Mouse (Mus musculus): ENCODE measurements at regions not wholly inside any gene's neighbourhood (a gene's known extent, or its start where the extent isn't known, plus 50 kb on each side); places are given as distances from the start of the nearest gene placed in this dataset.

DNA sequence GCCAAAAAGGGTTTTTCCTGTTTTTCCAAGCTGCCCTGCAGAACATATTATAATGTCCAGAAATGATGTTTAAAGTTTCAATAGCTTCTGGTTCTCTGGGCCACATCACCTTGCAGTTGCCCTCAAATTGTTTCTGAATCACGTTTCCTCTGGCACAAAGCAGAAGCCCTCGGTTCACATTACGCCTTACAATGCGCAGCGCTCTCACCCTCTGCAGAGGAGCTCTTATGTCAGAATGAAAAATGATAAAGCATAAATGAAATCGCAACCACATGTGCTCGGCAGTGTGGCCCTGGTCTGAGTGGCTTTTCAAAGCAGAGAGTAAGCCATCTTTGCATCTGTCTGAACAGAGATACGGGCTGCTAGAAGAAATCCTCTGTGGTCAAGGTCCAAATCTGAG, 334.3 kb upstream of the Nt5c1b start:
- no peaks in the 10 kb centered on the region for H3K27me3 ChIP-seq
- no peaks in the 10 kb centered on the region for H3K36me3 ChIP-seq (replicated peaks)
- no peak overlapping the region for H3K27ac ChIP-seq
- 87% methylated on average over 8 of the region's 8 CpGs for WGBS
- no peak overlapping the region for H3K4me2 ChIP-seq
- H3K9me3 ChIP-seq, result no peaks in the 10 kb centered on the region
- ATAC-seq (ENCODE audit: low FRiP score), result no peak
- H3K4me1 ChIP-seq, result no peaks in the 10 kb centered on the region
- no peak overlapping the region for H3K4me3 ChIP-seq (replicated peaks)
- no peak overlapping the region for H3K9ac ChIP-seq

DNA sequence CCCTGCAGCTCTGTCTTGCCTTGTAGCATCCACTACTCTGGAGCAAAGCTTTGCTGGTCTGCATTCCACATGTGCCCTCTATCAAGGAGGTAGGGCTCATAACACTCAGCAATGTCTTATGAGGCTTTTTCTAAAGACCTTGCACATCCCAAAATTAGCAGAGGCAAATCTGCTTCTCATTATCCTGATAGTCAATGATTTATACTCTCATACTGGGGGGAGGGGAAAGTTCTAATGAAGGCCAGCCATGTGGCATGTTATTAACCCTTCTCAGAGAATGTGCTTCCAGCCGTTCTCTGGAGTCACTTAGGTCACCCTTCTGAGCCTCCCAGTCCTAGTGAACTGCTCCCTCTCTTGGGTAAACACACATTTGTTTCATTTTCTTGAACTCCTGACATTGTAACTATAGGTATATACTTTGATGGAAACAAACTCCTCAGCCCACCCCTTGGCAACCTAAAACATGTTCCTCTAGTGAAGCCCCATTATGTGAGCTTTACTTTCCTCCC, 307.7 kb upstream of the Nt5c1b start:
- Histone ChIP-seq H3K36me3 (replicated peaks) (no peaks in the 10 kb centered on the region), H3K4me3 (replicated peaks) (no peak overlapping the region), H3K27me3 (no peaks in the 10 kb centered on the region), H3K4me2 (no peak overlapping the region), H3K9me3 (no peaks in the 10 kb centered on the region), H3K27ac (no peak overlapping the region), H3K4me1 (no peaks in the 10 kb centered on the region), H3K9ac (no peak overlapping the region)
- no peak for ATAC-seq (ENCODE audit: low FRiP score)
- 52% methylated on average over 1 of the region's 1 CpGs for WGBS

DNA sequence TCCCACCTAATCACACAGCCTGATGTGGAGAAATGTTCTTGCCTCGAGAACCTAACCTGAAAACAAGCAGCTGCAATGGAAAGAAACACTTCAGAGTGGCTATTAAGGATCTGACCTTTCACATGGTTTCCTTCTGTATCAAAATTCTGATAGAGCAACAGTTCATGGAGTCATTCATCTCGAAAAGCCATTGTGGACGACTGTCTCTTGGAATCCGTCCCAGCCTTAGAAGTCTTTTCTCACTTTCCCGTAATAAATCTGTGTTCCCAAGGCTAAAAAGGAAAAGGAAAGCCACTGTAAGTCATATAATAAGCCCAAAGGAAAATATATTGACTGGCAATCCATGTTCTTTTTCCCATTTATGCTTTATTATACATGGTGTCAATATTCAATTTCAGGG, 291.4 kb upstream of the Nt5c1b start:
- Histone ChIP-seq H3K4me2 (no peak overlapping the region), H3K27ac (no peak overlapping the region), H3K4me1 (no peaks in the 10 kb centered on the region), H3K36me3 (replicated peaks) (no peaks in the 10 kb centered on the region), H3K4me3 (replicated peaks) (no peak overlapping the region), H3K9me3 (no peaks in the 10 kb centered on the region), H3K27me3 (no peaks in the 10 kb centered on the region), H3K9ac (no peak overlapping the region)
- 81% methylated on average over 5 of the region's 5 CpGs for WGBS
- no peak for ATAC-seq (ENCODE audit: low FRiP score)

DNA sequence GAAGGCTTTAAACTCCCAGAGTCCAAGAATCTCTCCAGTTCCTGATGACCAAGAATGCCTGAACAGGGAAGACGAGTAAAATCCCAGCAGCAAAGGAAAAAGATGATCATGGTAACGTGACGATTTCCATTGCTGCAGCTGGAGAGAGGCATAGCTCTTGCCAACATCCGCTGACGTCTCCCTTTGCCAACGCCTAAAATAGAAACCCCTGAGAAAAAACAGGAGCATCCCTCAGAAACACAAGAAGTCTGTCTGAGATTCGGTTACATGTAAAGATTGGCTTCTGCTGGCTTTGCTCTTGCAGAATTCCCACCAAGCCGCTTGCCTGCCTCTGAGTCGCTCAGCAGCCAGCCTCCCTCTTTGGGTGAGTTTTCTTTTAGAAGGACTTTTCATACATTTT, 290.3 kb upstream of the Nt5c1b start:
- 92% methylated on average over 9 of the region's 9 CpGs for WGBS

DNA sequence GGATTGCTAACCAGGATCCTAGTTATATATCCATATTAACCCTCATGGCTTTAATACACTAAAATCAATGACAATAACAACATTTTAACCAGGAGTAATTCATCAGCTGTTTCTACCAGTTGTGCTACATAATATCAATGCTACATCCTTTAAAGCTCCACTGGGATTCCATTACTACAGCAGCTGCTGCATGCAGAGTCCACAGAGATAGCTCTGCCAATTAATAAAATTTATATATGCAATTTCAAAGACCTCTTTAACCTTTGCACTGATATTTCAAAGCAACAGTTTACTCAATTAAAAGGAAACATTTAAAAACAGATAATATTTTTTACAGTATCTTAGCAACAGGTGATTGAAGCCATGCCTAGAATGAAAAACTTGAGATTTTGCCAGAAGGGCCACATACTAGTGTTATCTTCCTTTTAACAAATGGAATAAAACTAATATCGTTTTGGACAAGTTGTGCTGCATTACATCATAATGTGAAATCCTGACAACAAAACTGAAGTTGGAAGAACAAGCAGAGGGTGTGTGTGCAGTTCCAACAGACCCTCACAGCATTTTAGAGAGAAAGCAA, 256.8 kb upstream of the Nt5c1b start:
- WGBS, result 88% methylated on average over 1 of the region's 1 CpGs
- H3K4me1 ChIP-seq, result no peaks in the 10 kb centered on the region
- no peak overlapping the region for H3K9ac ChIP-seq
- no peak for ATAC-seq (ENCODE audit: low FRiP score)
- no peak overlapping the region for H3K27ac ChIP-seq
- no peaks in the 10 kb centered on the region for H3K36me3 ChIP-seq (replicated peaks)
- H3K27me3 ChIP-seq, result no peaks in the 10 kb centered on the region
- H3K4me2 ChIP-seq, result no peak overlapping the region
- no peak overlapping the region for H3K4me3 ChIP-seq (replicated peaks)
- H3K9me3 ChIP-seq, result no peaks in the 10 kb centered on the region

More for the DNA sequence above, 290.3 kb upstream of the Nt5c1b start:
- H3K27ac ChIP-seq, result no peak overlapping the region
- no peaks in the 10 kb centered on the region for H3K9me3 ChIP-seq
- no peak overlapping the region for H3K9ac ChIP-seq
- H3K4me1 ChIP-seq, result no peaks in the 10 kb centered on the region
- H3K27me3 ChIP-seq, result no peaks in the 10 kb centered on the region
- no peaks in the 10 kb centered on the region for H3K36me3 ChIP-seq (replicated peaks)
- ATAC-seq (ENCODE audit: low FRiP score), result no peak
- no peak overlapping the region for H3K4me3 ChIP-seq (replicated peaks)
- no peak overlapping the region for H3K4me2 ChIP-seq

DNA sequence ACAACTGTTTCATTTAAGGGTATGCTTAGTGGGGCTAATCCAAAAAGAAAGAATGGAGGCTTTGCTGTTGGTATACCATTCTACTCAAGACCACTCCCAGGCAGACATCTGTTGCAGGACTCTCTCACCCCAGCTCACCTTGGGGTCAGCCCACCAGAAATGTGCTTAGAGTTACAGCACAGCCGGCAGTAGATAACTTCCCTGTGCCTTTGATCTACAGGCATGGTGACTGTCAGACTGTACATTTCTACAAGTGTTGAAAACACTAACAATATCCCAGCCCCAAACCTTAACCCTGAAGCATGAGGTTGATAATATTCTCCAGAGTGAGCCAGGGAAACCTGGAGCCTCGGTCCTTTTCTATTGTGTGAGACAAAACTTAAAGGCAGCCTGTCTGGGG, 247.7 kb upstream of the Nt5c1b start:
- Histone ChIP-seq H3K9ac (no peak overlapping the region), H3K27ac (no peak overlapping the region), H3K9me3 (no peaks in the 10 kb centered on the region), H3K27me3 (no peaks in the 10 kb centered on the region), H3K4me2 (no peak overlapping the region), H3K36me3 (replicated peaks) (no peaks in the 10 kb centered on the region), H3K4me3 (replicated peaks) (no peak overlapping the region), H3K4me1 (no peaks in the 10 kb centered on the region)
- WGBS, result 81% methylated on average over 2 of the region's 2 CpGs
- ATAC-seq (ENCODE audit: low FRiP score), result no peak

DNA sequence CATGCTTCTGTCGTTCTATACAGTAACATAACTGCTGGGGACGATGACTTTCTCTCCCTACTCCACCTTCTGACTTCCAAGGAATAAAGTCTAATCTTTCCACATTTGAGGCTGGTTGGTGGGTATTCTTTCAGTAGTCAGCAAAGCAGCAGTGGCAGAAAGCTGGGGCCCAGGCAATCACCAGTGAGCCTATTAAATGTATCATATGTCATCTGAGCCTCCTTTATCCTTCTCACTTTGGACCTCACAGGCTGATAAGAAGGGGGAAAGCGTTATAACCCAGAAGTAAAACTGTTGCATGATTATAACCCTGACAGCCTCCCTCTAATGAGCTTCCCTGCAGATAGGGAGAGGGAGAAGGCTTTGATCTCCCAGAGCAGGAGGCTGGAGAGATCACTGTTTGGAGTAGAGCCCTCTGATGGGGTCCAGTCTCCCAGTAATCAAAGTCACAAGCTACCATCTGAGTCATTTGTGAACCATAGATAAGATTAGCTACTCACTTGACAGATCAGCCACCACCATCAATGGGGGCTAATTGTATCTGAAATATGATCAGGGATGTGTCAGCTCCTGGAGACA, 241.7 kb upstream of the Nt5c1b start:
- H3K36me3 ChIP-seq (replicated peaks), result no peaks in the 10 kb centered on the region
- H3K9me3 ChIP-seq, result no peaks in the 10 kb centered on the region
- 51% methylated on average over 3 of the region's 3 CpGs for WGBS
- H3K4me2 ChIP-seq, result no peak overlapping the region
- no peaks in the 10 kb centered on the region for H3K27me3 ChIP-seq
- H3K27ac ChIP-seq, result no peak overlapping the region
- H3K4me3 ChIP-seq (replicated peaks), result no peak overlapping the region
- ATAC-seq (ENCODE audit: low FRiP score), result no peak
- no peaks in the 10 kb centered on the region for H3K4me1 ChIP-seq
- no peak overlapping the region for H3K9ac ChIP-seq

DNA sequence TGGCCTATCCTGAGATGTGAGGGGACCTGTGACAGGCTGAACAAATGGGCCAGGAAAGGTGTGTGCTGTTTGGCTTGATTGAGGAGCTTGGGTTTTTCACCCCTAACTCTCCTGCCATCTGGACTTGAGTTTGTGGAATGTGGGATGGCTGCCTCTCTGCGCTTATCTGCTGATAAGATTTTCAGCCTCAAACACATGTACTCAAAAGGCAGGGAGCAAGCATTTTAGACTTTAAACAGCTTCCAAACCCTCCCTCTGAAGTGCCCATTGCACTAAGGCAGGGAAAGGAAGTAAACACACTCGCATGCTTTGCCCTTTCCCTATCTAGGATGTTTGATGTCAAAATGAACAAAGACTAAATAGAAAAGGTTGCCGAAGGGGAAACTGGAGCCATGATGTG, 235.6 kb upstream of the Nt5c1b start:
- no peak overlapping the region for H3K4me2 ChIP-seq
- WGBS, result 69% methylated on average over 3 of the region's 3 CpGs
- no peak for ATAC-seq (ENCODE audit: low FRiP score)

DNA sequence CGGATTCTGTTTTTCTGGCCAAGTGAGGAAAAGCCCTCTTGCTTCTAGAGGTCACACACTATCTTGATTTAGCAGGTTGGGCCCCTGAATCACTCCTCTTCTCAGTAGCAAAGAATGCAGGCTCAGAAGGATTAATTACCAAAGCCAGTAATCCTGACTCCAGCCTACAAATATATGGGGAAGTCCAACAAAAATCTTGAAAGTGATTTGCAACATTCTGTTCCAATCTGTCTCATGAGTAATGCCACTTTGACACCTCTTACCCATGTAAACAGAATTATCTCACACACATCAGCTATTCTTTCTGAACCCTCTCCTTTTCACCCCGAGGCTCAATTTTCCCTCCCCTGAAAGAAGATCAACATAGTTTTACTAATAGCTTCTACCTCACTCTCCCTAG, 233.9 kb upstream of the Nt5c1b start:
- no peak overlapping the region for H3K27ac ChIP-seq
- no peak overlapping the region for H3K4me3 ChIP-seq (replicated peaks)
- no peaks in the 10 kb centered on the region for H3K4me1 ChIP-seq
- H3K36me3 ChIP-seq (replicated peaks), result no peaks in the 10 kb centered on the region
- H3K9me3 ChIP-seq, result no peaks in the 10 kb centered on the region
- no peak overlapping the region for H3K9ac ChIP-seq
- no peak for ATAC-seq (ENCODE audit: low FRiP score)
- WGBS, result 58% methylated on average over 2 of the region's 2 CpGs
- H3K4me2 ChIP-seq, result no peak overlapping the region
- H3K27me3 ChIP-seq, result no peaks in the 10 kb centered on the region

More for the DNA sequence above, 235.6 kb upstream of the Nt5c1b start:
- Histone ChIP-seq H3K27me3 (no peaks in the 10 kb centered on the region), H3K4me3 (replicated peaks) (no peak overlapping the region), H3K36me3 (replicated peaks) (no peaks in the 10 kb centered on the region), H3K9ac (no peak overlapping the region), H3K4me1 (no peaks in the 10 kb centered on the region), H3K27ac (no peak overlapping the region), H3K9me3 (no peaks in the 10 kb centered on the region)

DNA sequence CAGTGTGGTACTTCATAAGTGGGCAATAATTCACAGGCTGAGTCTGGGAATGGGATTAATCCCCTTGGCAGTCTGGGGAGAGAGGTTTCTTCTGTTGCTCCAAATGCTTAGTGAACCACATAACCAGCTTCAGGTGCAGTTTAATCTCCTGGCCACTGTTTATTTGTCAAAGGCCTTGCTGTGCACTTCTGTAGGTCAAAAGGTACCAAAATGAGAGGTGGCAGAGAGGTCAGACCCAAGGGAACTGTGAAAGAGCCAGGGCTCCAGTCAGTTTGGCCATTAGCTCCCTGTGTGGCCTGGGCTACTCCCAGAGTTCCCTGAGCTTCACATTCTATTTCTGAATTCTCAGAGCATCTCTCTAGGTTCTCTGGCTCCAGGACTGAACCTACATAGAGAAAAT, 229.6 kb upstream of the Nt5c1b start:
- Histone ChIP-seq H3K36me3 (replicated peaks) (no peaks in the 10 kb centered on the region), H3K4me3 (replicated peaks) (no peak overlapping the region), H3K9me3 (no peaks in the 10 kb centered on the region), H3K4me2 (no peak overlapping the region), H3K27me3 (no peaks in the 10 kb centered on the region), H3K4me1 (no peaks in the 10 kb centered on the region), H3K27ac (no peak overlapping the region), H3K9ac (no peak overlapping the region)
- no peak for ATAC-seq (ENCODE audit: low FRiP score)

DNA sequence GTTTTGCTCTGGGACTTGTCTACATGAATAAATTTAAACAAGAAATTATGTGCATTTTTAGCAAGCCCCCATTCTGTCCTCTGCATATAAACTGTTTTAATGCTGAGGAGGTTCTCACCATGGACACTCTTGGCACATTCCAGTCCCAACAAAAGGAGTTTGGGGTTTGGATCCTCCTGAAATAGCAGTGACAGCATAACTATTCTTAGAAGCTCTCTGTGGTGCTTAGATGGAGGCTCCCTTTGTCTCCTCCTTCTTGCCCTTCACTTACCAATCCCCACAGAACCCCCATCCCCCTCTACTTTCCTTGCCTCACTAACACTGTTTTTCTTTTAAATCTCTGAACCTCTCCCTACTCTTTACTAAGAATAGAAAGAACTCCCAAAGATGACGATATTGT, 208.9 kb upstream of the Nt5c1b start:
- Histone ChIP-seq H3K4me2 (no peak overlapping the region), H3K9me3 (no peaks in the 10 kb centered on the region), H3K9ac (no peak overlapping the region), H3K4me1 (no peaks in the 10 kb centered on the region), H3K4me3 (replicated peaks) (no peak overlapping the region), H3K27me3 (no peaks in the 10 kb centered on the region), H3K27ac (no peak overlapping the region), H3K36me3 (replicated peaks) (no peaks in the 10 kb centered on the region)
- WGBS, result 94% methylated on average over 1 of the region's 1 CpGs
- no peak for ATAC-seq (ENCODE audit: low FRiP score)

DNA sequence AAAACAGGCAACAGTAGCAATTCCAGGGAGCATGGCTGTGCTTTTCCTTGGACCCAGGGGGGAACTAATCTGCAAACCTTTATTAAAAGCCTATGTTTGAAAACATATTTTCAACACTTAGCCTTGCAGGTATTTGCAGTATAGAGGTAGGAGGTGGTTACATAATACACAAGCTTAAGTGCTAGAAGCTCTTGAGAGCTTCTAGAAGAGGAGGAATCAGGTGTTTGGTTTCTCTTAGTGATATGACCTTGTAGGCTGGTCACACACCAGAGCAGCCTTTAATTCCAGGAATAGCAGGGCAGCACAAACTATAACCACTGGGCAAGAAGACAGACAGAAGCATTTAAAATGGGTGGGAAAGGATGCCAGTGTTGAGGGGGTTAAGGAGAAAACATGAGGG, 201.7 kb upstream of the Nt5c1b start:
- no peak overlapping the region for H3K9ac ChIP-seq
- H3K4me1 ChIP-seq, result no peaks in the 10 kb centered on the region
- ATAC-seq (ENCODE audit: low FRiP score), result no peak
- H3K4me2 ChIP-seq, result no peak overlapping the region
- H3K27ac ChIP-seq, result no peak overlapping the region
- H3K9me3 ChIP-seq, result no peaks in the 10 kb centered on the region
- H3K36me3 ChIP-seq (replicated peaks), result no peaks in the 10 kb centered on the region
- H3K4me3 ChIP-seq (replicated peaks), result no peak overlapping the region
- H3K27me3 ChIP-seq, result no peaks in the 10 kb centered on the region

DNA sequence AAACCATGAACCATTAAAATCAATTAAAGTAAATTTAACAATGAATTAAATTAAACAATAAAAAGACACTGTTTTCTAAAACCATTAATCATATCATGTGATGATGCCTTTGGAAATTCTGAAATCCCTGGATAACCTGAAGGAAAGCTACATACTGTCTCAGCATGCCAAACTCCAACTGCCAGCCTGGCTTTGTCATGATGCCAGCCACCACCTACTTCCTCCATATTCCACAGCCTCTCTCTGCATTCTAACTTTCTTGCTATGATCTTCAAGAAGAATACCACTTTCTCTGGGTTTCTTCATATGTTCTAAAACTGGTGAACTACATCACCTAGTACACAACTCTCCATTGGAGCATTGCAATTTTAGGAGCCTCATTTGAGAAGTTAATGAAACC, 201.2 kb upstream of the Nt5c1b start:
- no peak overlapping the region for H3K4me2 ChIP-seq

More for the DNA sequence above, 201.2 kb upstream of the Nt5c1b start:
- no peaks in the 10 kb centered on the region for H3K36me3 ChIP-seq (replicated peaks)
- H3K27me3 ChIP-seq, result no peaks in the 10 kb centered on the region
- no peaks in the 10 kb centered on the region for H3K9me3 ChIP-seq
- no peaks in the 10 kb centered on the region for H3K4me1 ChIP-seq
- H3K4me3 ChIP-seq (replicated peaks), result no peak overlapping the region
- no peak for ATAC-seq (ENCODE audit: low FRiP score)
- H3K27ac ChIP-seq, result no peak overlapping the region
- H3K9ac ChIP-seq, result no peak overlapping the region

All from forebrain, embryonic 12.5 days (tissue).